Mouse (Mus musculus): Measurements from ENCODE around the gene Ppp1r15b. TPM values are rescaled to one million over a fixed set of nuclear protein-coding genes. Genes with fewer than 3 reads are reported as not detected.

The Ppp1r15b gene
- polyA plus RNA-seq, 2 experiments: 26.9 to 33.4 TPM

DNA sequence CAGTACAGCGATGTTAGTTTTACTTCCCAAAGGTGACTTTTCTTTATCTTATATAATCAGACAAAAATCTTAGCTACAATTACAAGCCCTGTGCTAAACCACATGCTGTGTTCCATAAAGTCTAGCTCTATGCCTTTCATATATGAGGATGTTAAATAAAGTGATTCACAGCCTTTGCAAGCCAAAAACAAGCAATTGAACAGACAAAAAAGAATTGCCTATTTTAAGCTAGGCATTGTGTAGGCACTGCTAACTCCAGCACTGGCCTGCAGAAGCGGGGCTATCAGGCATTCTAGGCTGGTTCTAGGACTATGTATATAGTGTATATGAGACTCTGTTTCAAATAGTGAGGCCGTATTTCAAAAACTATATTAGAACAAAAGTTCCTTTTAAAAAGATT lies 21.3 kb downstream of the Ppp1r15b start:
- H3K4me2 ChIP-seq (ENCODE audit: low read depth): no peak overlapping the region
- H3K36me3 ChIP-seq (replicated peaks; ENCODE audit: control insufficient read depth, insufficient read depth, low read depth): no peaks in the 10 kb centered on the region
- H3K9me3 ChIP-seq (ENCODE audit: control insufficient read depth, low read length): no peaks in the 10 kb centered on the region
- H3K9ac ChIP-seq (replicated peaks): no peak overlapping the region
- ATAC-seq (ENCODE audit: insufficient read depth) (no peak), DNase-seq (ENCODE audit: low read depth in 3 of 3, low spot score in 3 of 3) (no peak)
- no peak overlapping the region for H3K4me3 ChIP-seq (ENCODE audit: insufficient read depth in 1 of 2, low read depth in 2 of 2, low read length in 2 of 2)
- no peaks in the 10 kb centered on the region for H3K4me1 ChIP-seq (replicated peaks; ENCODE audit: control insufficient read depth in 2 of 2, insufficient read depth in 2 of 2, low read length in 1 of 2)
- WGBS (ENCODE audit: insufficient replicate concordance): 80% methylated on average over 3 of the region's 3 CpGs
- no peak for TF ChIP-seq EP300 (IDR thresholded peaks at IDR 0.05; ENCODE audit: low read depth)
- no peak for TF ChIP-seq CTCF (IDR thresholded peaks at IDR 0.05; ENCODE audit: low read depth)
- no peak overlapping the region for H3K27ac ChIP-seq
- no peaks in the 10 kb centered on the region for H3K27me3 ChIP-seq (ENCODE audit: control insufficient read depth, insufficient read depth, low read length)

DNA sequence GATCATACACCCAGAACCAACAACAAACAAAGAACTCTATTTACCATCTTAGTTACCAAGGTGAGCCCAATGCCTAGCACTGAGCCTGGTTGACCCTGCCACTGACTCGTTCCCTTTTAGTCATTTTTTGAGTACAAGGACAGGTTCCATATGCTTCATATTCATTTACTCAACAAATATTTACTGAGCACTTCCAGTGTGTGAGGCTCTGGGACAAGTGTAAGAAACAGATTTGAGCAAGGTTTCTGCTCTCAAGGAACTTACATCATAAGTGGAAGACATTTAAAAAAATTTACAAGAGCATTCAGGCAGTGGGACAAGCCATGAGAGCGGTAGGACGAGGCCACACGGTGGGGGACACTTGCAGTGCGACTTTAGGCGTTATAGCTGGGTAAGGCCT lies 24.3 kb downstream of the Ppp1r15b start:
- ATAC-seq (ENCODE audit: insufficient read depth) (no peak), DNase-seq (ENCODE audit: low read depth in 3 of 3, low spot score in 3 of 3) (no peak)
- Histone ChIP-seq H3K4me1 (replicated peaks; ENCODE audit: control insufficient read depth in 2 of 2, insufficient read depth in 2 of 2, low read length in 1 of 2) (no peaks in the 10 kb centered on the region), H3K4me2 (ENCODE audit: low read depth) (no peak overlapping the region), H3K9me3 (ENCODE audit: control insufficient read depth, low read length) (no peaks in the 10 kb centered on the region), H3K4me3 (ENCODE audit: insufficient read depth in 1 of 2, low read depth in 2 of 2, low read length in 2 of 2) (no peak overlapping the region), H3K27me3 (ENCODE audit: control insufficient read depth, insufficient read depth, low read length) (peaks cover 4% of the 10 kb centered on the region; the same call in 1 of the 2 replicates), H3K36me3 (replicated peaks; ENCODE audit: control insufficient read depth, insufficient read depth, low read depth) (no peaks in the 10 kb centered on the region), H3K27ac (no peak overlapping the region), H3K9ac (replicated peaks) (no peak overlapping the region)
- WGBS (ENCODE audit: insufficient replicate concordance): 68% methylated on average over 6 of the region's 6 CpGs
- no peak for TF ChIP-seq CTCF (IDR thresholded peaks at IDR 0.05; ENCODE audit: low read depth)
- TF ChIP-seq EP300 (IDR thresholded peaks at IDR 0.05; ENCODE audit: low read depth): no peak

DNA sequence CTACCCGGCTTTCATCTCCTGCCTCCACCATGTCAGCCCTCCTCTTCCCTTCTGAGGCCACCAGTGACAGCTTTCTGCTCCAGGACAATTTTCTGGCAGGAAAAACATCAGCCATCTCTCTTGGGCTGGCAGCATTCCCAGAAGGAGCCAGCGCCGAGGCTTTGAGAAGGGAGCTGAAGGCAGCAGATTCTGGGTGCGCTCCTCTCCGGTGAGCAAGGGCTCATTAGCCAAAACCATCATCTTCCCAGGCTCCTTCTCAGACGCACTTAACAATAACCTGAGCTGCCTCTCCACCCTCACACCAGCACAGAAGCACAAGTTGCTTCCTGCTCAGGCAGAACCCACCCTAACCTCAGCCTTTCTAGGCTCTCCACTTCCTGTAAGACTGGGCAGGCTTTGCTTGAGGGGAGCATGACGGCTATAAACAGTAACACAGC lies 28.2 kb downstream of the Ppp1r15b start:
- ATAC-seq (ENCODE audit: insufficient read depth) (no peak), DNase-seq (ENCODE audit: low read depth in 3 of 3, low spot score in 3 of 3) (no peak)
- Histone ChIP-seq H3K4me2 (ENCODE audit: low read depth) (no peak overlapping the region), H3K36me3 (replicated peaks; ENCODE audit: control insufficient read depth, insufficient read depth, low read depth) (no peaks in the 10 kb centered on the region), H3K9me3 (ENCODE audit: control insufficient read depth, low read length) (no peaks in the 10 kb centered on the region), H3K4me1 (replicated peaks; ENCODE audit: control insufficient read depth in 2 of 2, insufficient read depth in 2 of 2, low read length in 1 of 2) (no peaks in the 10 kb centered on the region), H3K9ac (replicated peaks) (no peak overlapping the region), H3K4me3 (ENCODE audit: insufficient read depth in 1 of 2, low read depth in 2 of 2, low read length in 2 of 2) (no peak overlapping the region), H3K27ac (no peak overlapping the region), H3K27me3 (ENCODE audit: control insufficient read depth, insufficient read depth, low read length) (peaks cover 27% of the 10 kb centered on the region)
- no peak for TF ChIP-seq EP300 (IDR thresholded peaks at IDR 0.05; ENCODE audit: low read depth)
- TF ChIP-seq CTCF (IDR thresholded peaks at IDR 0.05; ENCODE audit: low read depth): no peak
- WGBS (ENCODE audit: insufficient replicate concordance): 18% methylated on average over 7 of the region's 7 CpGs

DNA sequence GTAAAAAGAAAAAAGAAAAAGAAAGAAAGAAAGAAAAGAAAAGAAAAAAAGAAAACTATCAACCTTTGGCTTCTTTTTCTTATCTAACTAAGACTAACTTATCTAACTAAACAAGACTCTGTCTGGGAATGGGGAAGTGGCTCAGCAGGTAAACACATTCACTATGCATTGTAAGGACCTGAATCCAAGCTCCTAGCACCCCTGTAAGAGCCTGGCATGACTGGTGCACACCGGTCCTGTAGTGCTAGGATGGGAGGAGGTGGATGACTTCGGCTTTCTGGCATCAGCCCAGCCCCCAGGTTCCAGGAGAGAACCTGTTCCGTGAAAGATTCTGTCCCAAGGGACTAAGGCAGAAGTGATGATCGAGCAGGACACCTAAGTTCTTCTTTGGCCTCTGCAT lies 30.6 kb downstream of the Ppp1r15b start:
- Histone ChIP-seq H3K9me3 (ENCODE audit: control insufficient read depth, low read length) (no peaks in the 10 kb centered on the region), H3K27ac (no peak overlapping the region), H3K4me2 (ENCODE audit: low read depth) (no peak overlapping the region), H3K36me3 (replicated peaks; ENCODE audit: control insufficient read depth, insufficient read depth, low read depth) (no peaks in the 10 kb centered on the region), H3K4me3 (ENCODE audit: insufficient read depth in 1 of 2, low read depth in 2 of 2, low read length in 2 of 2) (no peak overlapping the region), H3K9ac (replicated peaks) (no peak overlapping the region), H3K4me1 (replicated peaks; ENCODE audit: control insufficient read depth in 2 of 2, insufficient read depth in 2 of 2, low read length in 1 of 2) (no peaks in the 10 kb centered on the region), H3K27me3 (ENCODE audit: control insufficient read depth, insufficient read depth, low read length) (peaks cover 45% of the 10 kb centered on the region)
- whole genome bisulfite sequencing (ENCODE audit: insufficient replicate concordance): 53% methylated on average over 4 of the region's 4 CpGs
- no peak for TF ChIP-seq CTCF (IDR thresholded peaks at IDR 0.05; ENCODE audit: low read depth)
- no peak for TF ChIP-seq EP300 (IDR thresholded peaks at IDR 0.05; ENCODE audit: low read depth)
- DNase-seq (ENCODE audit: low read depth in 3 of 3, low spot score in 3 of 3) (no peak), ATAC-seq (ENCODE audit: insufficient read depth) (no peak)

DNA sequence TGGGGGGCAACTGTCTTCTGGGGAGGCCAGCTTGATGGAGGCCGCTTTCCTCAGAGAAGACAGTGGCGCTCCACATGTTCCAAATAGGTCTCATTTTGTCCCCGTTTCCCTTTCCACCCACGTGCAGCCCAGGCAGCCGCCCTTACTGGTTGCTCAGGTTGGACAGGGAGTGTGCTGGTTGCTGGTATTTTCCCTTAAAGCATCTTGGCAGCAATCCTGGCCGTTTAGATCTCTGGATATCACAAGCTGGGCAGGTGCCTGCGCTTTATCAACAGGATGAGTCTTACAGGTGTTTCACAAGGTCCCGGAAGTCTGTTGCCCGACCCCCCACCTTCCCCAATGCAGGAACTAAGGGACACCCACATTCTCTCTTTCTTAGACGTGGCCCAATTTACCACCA lies 31.1 kb downstream of the Ppp1r15b start:
- TF ChIP-seq EP300 (IDR thresholded peaks at IDR 0.05; ENCODE audit: low read depth): no peak
- 51% methylated on average over 10 of the region's 10 CpGs for WGBS (ENCODE audit: insufficient replicate concordance)
- Histone ChIP-seq H3K4me1 (replicated peaks; ENCODE audit: control insufficient read depth in 2 of 2, insufficient read depth in 2 of 2, low read length in 1 of 2) (no peaks in the 10 kb centered on the region), H3K9me3 (ENCODE audit: control insufficient read depth, low read length) (no peaks in the 10 kb centered on the region), H3K27me3 (ENCODE audit: control insufficient read depth, insufficient read depth, low read length) (peaks cover 48% of the 10 kb centered on the region), H3K9ac (replicated peaks) (no peak overlapping the region), H3K36me3 (replicated peaks; ENCODE audit: control insufficient read depth, insufficient read depth, low read depth) (no peaks in the 10 kb centered on the region), H3K27ac (no peak overlapping the region), H3K4me3 (ENCODE audit: insufficient read depth in 1 of 2, low read depth in 2 of 2, low read length in 2 of 2) (no peak overlapping the region), H3K4me2 (ENCODE audit: low read depth) (no peak overlapping the region)
- DNase-seq (ENCODE audit: low read depth in 3 of 3, low spot score in 3 of 3) (no peak), ATAC-seq (ENCODE audit: insufficient read depth) (no peak)

Measured in liver, embryonic 14.5 days (tissue).